Mouse (Mus musculus): ENCODE measurements around the gene Pom121l12.

Pom121l12 gene

DNA sequence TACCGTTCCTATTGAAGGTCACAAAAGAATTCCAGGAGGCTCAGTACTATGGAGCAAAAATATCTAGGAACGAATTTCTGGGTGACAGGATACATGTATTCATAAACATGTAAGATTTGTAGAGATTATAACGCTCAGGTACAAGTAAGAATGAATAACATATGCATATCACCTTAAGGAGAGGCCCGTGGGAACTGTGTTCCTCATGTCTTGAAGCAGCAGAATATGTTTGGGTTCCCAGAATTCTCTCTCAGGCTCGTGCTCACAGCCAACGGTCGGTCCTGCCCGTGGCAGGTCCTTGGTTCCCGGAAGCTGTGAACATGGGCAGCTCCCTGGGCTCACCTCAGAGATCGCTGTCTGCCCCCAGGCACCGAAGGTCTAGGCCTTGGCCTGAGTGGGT is at the start of gene Pom121l12:
Pom121l12 (plus strand) TSS at position 301 of the 400 bp plus-strand sequence.
- no peak for DNase-seq (ENCODE audit: low spot score)

DNA sequence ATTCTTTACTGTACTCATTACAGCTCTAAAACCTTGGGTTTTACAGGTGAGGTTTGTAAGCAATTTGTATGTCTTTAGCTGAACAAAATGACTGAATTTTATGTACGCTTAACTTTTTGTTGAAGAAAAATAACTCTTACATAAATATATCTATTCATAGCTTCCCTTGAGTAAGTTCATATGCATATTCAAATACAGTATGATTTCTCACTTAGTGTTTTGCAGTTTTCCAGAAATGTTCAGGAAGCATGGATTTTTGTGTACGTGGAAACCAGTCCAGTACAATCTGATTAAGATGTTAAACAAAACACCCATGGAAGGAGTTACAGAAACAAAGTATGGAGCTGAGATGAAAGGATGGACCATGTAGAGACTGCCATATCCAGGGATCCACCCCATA is 12.8 kb downstream of the Pom121l12 start:
- no peak for DNase-seq (ENCODE audit: low spot score)
